Comparison of ENCODE assay signal across 22 mouse cellular contexts in the genomic region with DNA sequence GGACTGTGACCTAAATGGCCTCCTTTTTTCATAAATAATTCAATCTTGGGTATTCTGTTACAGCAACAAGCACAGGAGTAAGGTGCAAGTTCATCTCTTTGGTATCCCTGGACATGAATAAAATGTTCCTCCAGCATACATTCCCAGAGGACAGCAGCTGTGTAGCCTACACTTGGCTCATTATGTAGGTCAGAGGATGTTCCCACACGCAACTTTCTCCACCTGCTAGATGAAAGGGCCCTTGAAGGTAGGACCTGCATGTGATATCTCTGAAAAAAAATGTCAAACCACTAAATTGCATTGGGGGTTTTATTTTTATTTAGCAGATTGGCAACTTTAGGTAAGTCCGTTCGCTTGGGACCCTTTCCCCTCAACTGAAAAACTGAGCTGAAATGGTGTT.
A peak's percentile ranks its signal among the peaks of the same experiment; 100 is the strongest.
DNase-seq lines count a peak whose midpoint lies in the region; TF ChIP-seq lines count a peak whose summit lies in the region.
"Had no signal": no experiment of that assay in that cellular context is flagged by ENCODE, and none has a peak within 500 bp of the region (broad histone marks: within the 10 kb centered on the region; RNA-seq: fewer than 3 reads in every experiment).

No protein-coding gene starts in this region.

- TF ChIP-seq POLR2A in thymus, adult 2 months (IDR thresholded peaks at IDR 0.05; ENCODE audit: control insufficient read depth, extremely low read depth, insufficient read depth, low read length, poor library complexity), result no peak

- H3K4me1 ChIP-seq in thymus, adult 2 months (replicated peaks; ENCODE audit: control insufficient read depth, insufficient read depth, low read length), result peaks cover 8% of the 10 kb centered on the region
- peaks cover 6% of the 10 kb centered on the region for H3K4me1 ChIP-seq in midbrain, embryonic 10.5 days
- H3K4me1 ChIP-seq: forebrain, embryonic 15.5 days had no signal

- H3K9me3 ChIP-seq in midbrain, embryonic 10.5 days (replicated peaks), result no peaks in the 10 kb centered on the region
- H3K9me3 ChIP-seq: embryonic facial prominence, embryonic 10.5 days; embryonic facial prominence, embryonic 12.5 days; forebrain, embryonic 13.5 days; forebrain, embryonic 15.5 days; G1E had no signal

- H3K36me3 ChIP-seq in thymus, adult 2 months (ENCODE audit: control insufficient read depth, insufficient read depth, low read length), result no peaks in the 10 kb centered on the region
- H3K36me3 ChIP-seq in midbrain, embryonic 10.5 days, result no peaks in the 10 kb centered on the region
- H3K36me3 ChIP-seq: embryonic facial prominence, embryonic 10.5 days; embryonic facial prominence, embryonic 12.5 days; forebrain, embryonic 15.5 days; G1E had no signal

- no peaks in the 10 kb centered on the region for H3K27me3 ChIP-seq in thymus, adult 2 months (ENCODE audit: control insufficient read depth, insufficient read depth, low read length)
- H3K27me3 ChIP-seq in midbrain, embryonic 10.5 days (ENCODE audit: low read depth, poor library complexity, severe bottlenecking), result no peaks in the 10 kb centered on the region
- H3K27me3 ChIP-seq: CH12.LX; embryonic facial prominence, embryonic 12.5 days; forebrain, embryonic 13.5 days; forebrain, embryonic 15.5 days; Patski had no signal

- TF ChIP-seq CTCF in thymus, adult 2 months (IDR thresholded peaks at IDR 0.05; ENCODE audit: borderline replicate concordance, control insufficient read depth, extremely low read depth, insufficient read depth, low read length, poor library complexity), result no peak

- peak overlapping the region; percentile 91 for H3K27ac ChIP-seq in thymus, adult 2 months (ENCODE audit: control insufficient read depth, insufficient read depth, low read length)
- no peak overlapping the region for H3K27ac ChIP-seq in midbrain, embryonic 10.5 days (replicated peaks)
- H3K27ac ChIP-seq: embryonic facial prominence, embryonic 10.5 days; embryonic facial prominence, embryonic 12.5 days; forebrain, embryonic 13.5 days; forebrain, embryonic 15.5 days had no signal

- DNase-seq in thymus, adult 2 months, result peak; percentile 32
- DNase-seq in thymus, postnatal 10 days (ENCODE audit: low spot score in 2 of 2), result peak; percentile 44 to 67
- peak; percentile 47 for DNase-seq in thymus, postnatal 25 days
- peak; percentile 32 for DNase-seq in thymus, postnatal 4 days
- no peak for DNase-seq in midbrain, embryonic 10.5 days (ENCODE audit: low spot score)
- no peak for DNase-seq in lung, postnatal 4 days
- DNase-seq in adrenal gland, adult 8-10 months, result no peak
- DNase-seq: adrenal gland, postnatal 10 days; adrenal gland, postnatal 25 days; B cell, adult 2 months; cerebellum, adult 11 months; cerebellum, adult 18-20 months; cerebellum, adult 8-10 months; cerebellum, adult 9-11 months; cerebellum, postnatal 14 days had no signal

- H3K4me3 ChIP-seq in thymus, adult 2 months (ENCODE audit: control insufficient read depth, insufficient read depth, low read length), result no peak overlapping the region
- H3K4me3 ChIP-seq in midbrain, embryonic 10.5 days, result no peak overlapping the region
- H3K4me3 ChIP-seq: embryonic facial prominence, embryonic 10.5 days; embryonic facial prominence, embryonic 12.5 days; forebrain, embryonic 13.5 days; forebrain, embryonic 15.5 days had no signal

- 63% methylated on average over 3 of the region's 3 CpGs for WGBS in thymus, adult 2 months
- WGBS in midbrain, embryonic 10.5 days, result 92% methylated on average over 3 of the region's 3 CpGs

Comparison
In these comparisons a context has a peak if more than half of its experiments do, and no peak if none do; other contexts are left out.
1. DNase-seq: peak in thymus, adult 2 months (single experiment), thymus, postnatal 10 days (2 of 2), thymus, postnatal 25 days (single experiment) and thymus, postnatal 4 days (single experiment); none in midbrain, embryonic 10.5 days (single experiment), lung, postnatal 4 days (0 of 2) and adrenal gland, adult 8-10 months (single experiment).